Comparison of ENCODE assay signal across 7 mouse cellular contexts in genomic region chr16:30008451-30009357, GRCm38 (mm10). TPM values are rescaled to one million over a fixed set of nuclear protein-coding genes. Genes with fewer than 3 reads are reported as not detected.
DNase-seq lines count a peak whose midpoint lies in the region; ATAC-seq and TF ChIP-seq lines count a peak whose summit lies in the region.

No protein-coding gene starts in this region.

- peaks cover 72% of the 10 kb centered on the region for H3K4me1 ChIP-seq in embryonic facial prominence, embryonic 10.5 days
- H3K4me1 ChIP-seq in kidney, adult 2 months (ENCODE audit: control insufficient read depth, insufficient read depth, low read length) = peaks cover 18% of the 10 kb centered on the region; the same call in 1 of the 2 replicates
- peaks cover 46% of the 10 kb centered on the region for H3K4me1 ChIP-seq in limb, embryonic 13.5 days
- peaks cover 13% of the 10 kb centered on the region for H3K4me1 ChIP-seq in midbrain, embryonic 16.5 days (ENCODE audit: control insufficient read depth, insufficient read depth, low read length)

- peaks cover 57% of the 10 kb centered on the region for H3K27me3 ChIP-seq in embryonic facial prominence, embryonic 10.5 days (replicated peaks; ENCODE audit: low read depth, poor library complexity, severe bottlenecking)
- H3K27me3 ChIP-seq in kidney, adult 2 months (replicated peaks; ENCODE audit: control insufficient read depth, insufficient read depth, low read length) = no peaks in the 10 kb centered on the region
- H3K27me3 ChIP-seq in limb, embryonic 13.5 days = peaks cover 17% of the 10 kb centered on the region; the same call in 1 of the 2 replicates
- H3K27me3 ChIP-seq in midbrain, embryonic 16.5 days (ENCODE audit: control insufficient read depth, insufficient read depth, low read depth, low read length) = peaks cover 9% of the 10 kb centered on the region

- peak; percentile 36 for TF ChIP-seq POLR2A in kidney, adult 2 months (IDR thresholded peaks at IDR 0.05; ENCODE audit: low read depth, low read length)

- peak; percentile 94 for ATAC-seq in limb, embryonic 13.5 days (ENCODE audit: low FRiP score, low read depth)
- peak; percentile 94 for ATAC-seq in midbrain, embryonic 16.5 days

- peak overlapping the region; percentile 65 for H3K4me3 ChIP-seq in embryonic facial prominence, embryonic 10.5 days
- H3K4me3 ChIP-seq in kidney, adult 2 months (ENCODE audit: insufficient read depth, low read depth, low read length) = peak overlapping the region; percentile 43
- peak overlapping the region; percentile 46 for H3K4me3 ChIP-seq in limb, embryonic 13.5 days
- H3K4me3 ChIP-seq in midbrain, embryonic 16.5 days (ENCODE audit: low read depth, low read length) = peak overlapping the region; percentile 54

- H3K27ac ChIP-seq in embryonic facial prominence, embryonic 10.5 days (replicated peaks) = peak overlapping the region; percentile 91
- peak overlapping the region; percentile 88 for H3K27ac ChIP-seq in kidney, adult 2 months (ENCODE audit: insufficient read depth, low read depth, low read length)
- H3K27ac ChIP-seq in limb, embryonic 13.5 days = peak overlapping the region; percentile 85
- H3K27ac ChIP-seq in midbrain, embryonic 16.5 days (ENCODE audit: low read length) = peak overlapping the region; percentile 36

- no peaks in the 10 kb centered on the region for H3K36me3 ChIP-seq in embryonic facial prominence, embryonic 10.5 days (replicated peaks)
- no peaks in the 10 kb centered on the region for H3K36me3 ChIP-seq in kidney, adult 2 months (ENCODE audit: control insufficient read depth, insufficient read depth, low read length)
- H3K36me3 ChIP-seq in limb, embryonic 13.5 days = no peaks in the 10 kb centered on the region
- no peaks in the 10 kb centered on the region for H3K36me3 ChIP-seq in midbrain, embryonic 16.5 days (ENCODE audit: control insufficient read depth, insufficient read depth, low read length)

- H3K9ac ChIP-seq in limb, embryonic 13.5 days = peak overlapping the region; percentile 66
- H3K9ac ChIP-seq in midbrain, embryonic 16.5 days (ENCODE audit: low read depth, low read length) = peak overlapping the region; percentile 69

- H3K4me2 ChIP-seq in limb, embryonic 13.5 days (replicated peaks) = peak overlapping the region; percentile 87
- H3K4me2 ChIP-seq in midbrain, embryonic 16.5 days (ENCODE audit: low read length) = peak overlapping the region; percentile 94

- no peaks in the 10 kb centered on the region for H3K9me3 ChIP-seq in embryonic facial prominence, embryonic 10.5 days
- H3K9me3 ChIP-seq in limb, embryonic 13.5 days = no peaks in the 10 kb centered on the region
- H3K9me3 ChIP-seq in midbrain, embryonic 16.5 days (replicated peaks; ENCODE audit: control insufficient read depth, low read length, poor library complexity, severe bottlenecking) = no peaks in the 10 kb centered on the region

- DNase-seq in adrenal gland, adult 8-10 months = peak; percentile 81
- peak; percentile 93 for DNase-seq in embryonic facial prominence, embryonic 10.5 days (ENCODE audit: low spot score)
- DNase-seq in heart, adult 11 months = peak; percentile 100
- DNase-seq in kidney, adult 2 months = peak; percentile 97
- peak; percentile 52 to 54 for DNase-seq in spleen, postnatal 36 days (ENCODE audit: low spot score in 2 of 2)

- TF ChIP-seq CTCF in kidney, adult 2 months (conservative IDR thresholded peaks at IDR 0.05; ENCODE audit: insufficient read depth, insufficient read length, low read depth, low read length) = peak; percentile 53

- WGBS in embryonic facial prominence, embryonic 10.5 days = 1% methylated on average over 62 of the region's 62 CpGs
- under 1% methylated on average over 62 of the region's 62 CpGs for WGBS in kidney, adult 2 months
- under 1% methylated on average over 44 of the region's 62 CpGs for WGBS in limb, embryonic 13.5 days
- 2% methylated on average over 48 of the region's 62 CpGs for WGBS in midbrain, embryonic 16.5 days

RNA-seq across cellular contexts. Expression of gene Hes1, which starts 55.5 kb away (rescaled TPM):
- total RNA-seq in adrenal gland, adult 8-10 months (2022) = 10 to 100 TPM; 25.2 to 38.7 (median 32.2) TPM
- polyA plus RNA-seq in embryonic facial prominence, embryonic 10.5 days (2016; fragmentation: Nextera tagmentation; extraction: Ambion mirVana) = 43.3 and 47.2 TPM in 2 replicates
- 54.4 and 78.8 TPM in 2 replicates for polyA plus RNA-seq in kidney, adult 2 months (2012; rRNA removed)
- polyA plus RNA-seq in limb, embryonic 13.5 days (2015; fragmentation: Nextera tagmentation; extraction: Ambion mirVana) = 49.6 and 50.2 TPM in 2 replicates
- polyA plus RNA-seq in midbrain, embryonic 16.5 days (2015; fragmentation: Nextera tagmentation; extraction: Ambion mirVana) = 7.6 and 9.4 TPM in 2 replicates

Comparison
In these comparisons a context has a peak if more than half of its experiments do, and no peak if none do; other contexts are left out.
1. Peak in every context shown above with its lines: DNase-seq, ATAC-seq, H3K4me3 ChIP-seq and H3K27ac ChIP-seq.
2. H3K27ac ChIP-seq: peak in every context shown above with its lines; median percentile 91 in embryonic facial prominence, embryonic 10.5 days; 88 in kidney, adult 2 months; 85 in limb, embryonic 13.5 days; 36 in midbrain, embryonic 16.5 days.